Mouse (Mus musculus) bone marrow, adult 2 months (tissue): ENCODE data around the gene Nav3.

Source experiments
- CTCF ChIP-seq: fragments of 200-500 bp; IDR thresholded peaks from 2 replicates; pipeline ENCODE4 v1.5.1; 2011; ENCODE audit warnings: low read length, control low read depth; ENCODE audit not compliant: control insufficient read depth, insufficient read depth
- POLR2A ChIP-seq: fragments of 200-500 bp; IDR thresholded peaks from 2 replicates; pipeline ENCODE4 v1.6.1; 2011; ENCODE audit warnings: low read depth, mild to moderate bottlenecking, control low read depth, low read length, borderline replicate concordance; ENCODE audit not compliant: control insufficient read depth

GRCm38 (mm10) chr10:109779109-109779508 is 676.9 kb downstream of the Nav3 start:
- no peak for TF ChIP-seq POLR2A
- no peak for TF ChIP-seq CTCF
